Mouse (Mus musculus) forebrain, embryonic 13.5 days (tissue): ENCODE data around the gene Usp6nl. TPM values are rescaled to one million over a fixed set of nuclear protein-coding genes. Genes with fewer than 3 reads are reported as not detected.

Source experiments
- ATAC-seq: fragments of 200-750 bp; cut with Nextera tagmentation; 2 replicates; pipeline ENCODE4 v1.8.0; 2017
- H3K27ac ChIP-seq: fragments of 300-500 bp; sonication (generic); 2 replicates; pipeline ENCODE4 v1.5.1; 2015; ENCODE audit warnings: inconsistent platforms, mild to moderate bottlenecking, moderate library complexity
- H3K27me3 ChIP-seq: fragments of 300-500 bp; sonication (generic); 2 replicates; pipeline ENCODE4 v1.6.1; 2015; ENCODE audit warnings: mild to moderate bottlenecking, inconsistent platforms
- H3K36me3 ChIP-seq: fragments of 300-500 bp; sonication (generic); 2 replicates; pipeline ENCODE4 v1.6.1; 2015; ENCODE audit warnings: mild to moderate bottlenecking, inconsistent platforms; ENCODE audit not compliant: poor library complexity, severe bottlenecking
- H3K4me1 ChIP-seq: fragments of 300-500 bp; sonication (generic); 2 replicates; pipeline ENCODE4 v1.6.1; 2015; ENCODE audit warnings: inconsistent platforms
- H3K4me2 ChIP-seq: fragments of 300-500 bp; sonication (generic); 2 replicates; pipeline ENCODE4 v1.6.1; 2015; ENCODE audit warnings: inconsistent platforms, mild to moderate bottlenecking, moderate library complexity
- H3K4me3 ChIP-seq: fragments of 300-500 bp; sonication (generic); 2 replicates; pipeline ENCODE4 v1.5.1; 2015; ENCODE audit warnings: mild to moderate bottlenecking, inconsistent platforms
- H3K9ac ChIP-seq: fragments of 300-500 bp; sonication (generic); 2 replicates; pipeline ENCODE4 v1.6.1; 2015; ENCODE audit warnings: mild to moderate bottlenecking, inconsistent platforms
- H3K9me3 ChIP-seq: fragments of 300-500 bp; sonication (generic); replicated peaks from 2 replicates; pipeline ENCODE4 v1.6.1; 2016; ENCODE audit warnings: inconsistent platforms
- WGBS: fragments of 180-500 bp; shearing (Covaris S2); methylation state at CpG from one replicate; pipeline ENCODE4 v1.1.7; 2015; 5-methylcytosine and 5-hydroxymethylcytosine counted together
- polyA plus RNA-seq: library from polyadenylated mRNA; unstranded; fragments of >200 nt; fragmentation: Nextera tagmentation; extraction: Ambion mirVana; gene quantifications from 2 replicates; pipeline ENCODE4 v1.2.1, GENCODE M21; 2015

Gene Usp6nl
- polyA plus RNA-seq, 1 experiment from 2014 or later = 8.0 TPM

GRCm38 (mm10) chr2:6466396-6466795 is 143.9 kb downstream of the Usp6nl start:
- Histone ChIP-seq H3K36me3 (no peaks in the 10 kb centered on the region), H3K27ac (no peak overlapping the region), H3K4me3 (no peak overlapping the region), H3K4me2 (no peak overlapping the region), H3K27me3 (0 out of 2 replicates have a peak, but pooled peaks cover 2% of the 10 kb centered on the region), H3K4me1 (peaks cover 30% of the 10 kb centered on the region), H3K9ac (no peak overlapping the region), H3K9me3 (peaks cover 9% of the 10 kb centered on the region; the same call in 1 of the 2 replicates)
- 92% methylated on average over 6 of the region's 6 CpGs for WGBS
- ATAC-seq = no peak

- WGBS = 87% methylated on average over 3 of the region's 3 CpGs
- Histone ChIP-seq H3K4me3 (no peak overlapping the region), H3K27ac (no peak overlapping the region), H3K9me3 (peaks cover 3% of the 10 kb centered on the region; the same call in 1 of the 2 replicates), H3K4me2 (no peak overlapping the region), H3K9ac (no peak overlapping the region), H3K4me1 (peaks cover 34% of the 10 kb centered on the region), H3K36me3 (no peaks in the 10 kb centered on the region), H3K27me3 (0 out of 2 replicates have a peak, but pooled peaks cover 2% of the 10 kb centered on the region)
- ATAC-seq = no peak
These were observed 144.9 kb downstream of the Usp6nl start for GRCm38 (mm10) chr2:6467318-6467717.

- H3K4me1 ChIP-seq = peaks cover 28% of the 10 kb centered on the region
- H3K9ac ChIP-seq = no peak overlapping the region
- 0 out of 2 replicates have a peak, but pooled peaks have one; percentile 17 for ATAC-seq
- no peak overlapping the region for H3K4me2 ChIP-seq
- 0 out of 2 replicates have a peak, but pooled peaks cover 2% of the 10 kb centered on the region for H3K27me3 ChIP-seq
- H3K9me3 ChIP-seq = no peaks in the 10 kb centered on the region
- 37% methylated on average over 9 of the region's 9 CpGs for WGBS
- no peak overlapping the region for H3K27ac ChIP-seq
- H3K36me3 ChIP-seq = no peaks in the 10 kb centered on the region
- no peak overlapping the region for H3K4me3 ChIP-seq
These were observed 146.7 kb downstream of the Usp6nl start for GRCm38 (mm10) chr2:6469164-6469563.

- H3K4me3 ChIP-seq = no peak overlapping the region
- H3K9me3 ChIP-seq = 0 out of 2 replicates have a peak, but pooled peaks cover 6% of the 10 kb centered on the region
- no peak overlapping the region for H3K27ac ChIP-seq
- no peak overlapping the region for H3K4me2 ChIP-seq
- WGBS = 57% methylated on average over 4 of the region's 4 CpGs
- 0 out of 2 replicates have a peak, but pooled peaks have one; percentile 25 for ATAC-seq
- H3K27me3 ChIP-seq = 0 out of 2 replicates have a peak, but pooled peaks cover 2% of the 10 kb centered on the region
- H3K36me3 ChIP-seq = no peaks in the 10 kb centered on the region
- peaks cover 17% of the 10 kb centered on the region for H3K4me1 ChIP-seq
- H3K9ac ChIP-seq = no peak overlapping the region
These were observed 148.7 kb downstream of the Usp6nl start for GRCm38 (mm10) chr2:6471110-6471611.

- Histone ChIP-seq H3K27ac (no peak overlapping the region), H3K36me3 (no peaks in the 10 kb centered on the region), H3K4me1 (peaks cover 27% of the 10 kb centered on the region), H3K4me3 (no peak overlapping the region), H3K9me3 (0 out of 2 replicates have a peak, but pooled peaks cover 6% of the 10 kb centered on the region), H3K9ac (no peak overlapping the region), H3K27me3 (0 out of 2 replicates have a peak, but pooled peaks cover 2% of the 10 kb centered on the region), H3K4me2 (no peak overlapping the region)
- WGBS = 82% methylated on average over 5 of the region's 5 CpGs
- no peak for ATAC-seq
These were observed 151.4 kb downstream of the Usp6nl start for GRCm38 (mm10) chr2:6473829-6474228.

- whole genome bisulfite sequencing = 92% methylated on average over 4 of the region's 4 CpGs
- H3K4me3 ChIP-seq = no peak overlapping the region
- peaks cover 25% of the 10 kb centered on the region for H3K4me1 ChIP-seq
These were observed 155.4 kb downstream of the Usp6nl start for GRCm38 (mm10) chr2:6477884-6478283.

GRCm38 (mm10) chr2:6478361-6478965 is 156.0 kb downstream of the Usp6nl start:
- WGBS = 66% methylated on average over 16 of the region's 16 CpGs
- peak; percentile 23; the same call in 1 of the 2 replicates for ATAC-seq
- Histone ChIP-seq H3K36me3 (no peaks in the 10 kb centered on the region), H3K4me2 (no peak overlapping the region), H3K4me1 (peaks cover 31% of the 10 kb centered on the region), H3K27ac (peak overlapping the region; percentile 48), H3K9ac (no peak overlapping the region), H3K4me3 (no peak overlapping the region), H3K27me3 (no peaks in the 10 kb centered on the region), H3K9me3 (0 out of 2 replicates have a peak, but pooled peaks cover 6% of the 10 kb centered on the region)

More at GRCm38 (mm10) chr2:6477884-6478283, 155.4 kb downstream of the Usp6nl start:
- ATAC-seq = no peak
- Histone ChIP-seq H3K36me3 (no peaks in the 10 kb centered on the region), H3K27me3 (no peaks in the 10 kb centered on the region), H3K4me2 (no peak overlapping the region), H3K9ac (no peak overlapping the region), H3K27ac (no peak overlapping the region), H3K9me3 (0 out of 2 replicates have a peak, but pooled peaks cover 6% of the 10 kb centered on the region)

- Histone ChIP-seq H3K27ac (peak overlapping the region; percentile 48), H3K27me3 (no peaks in the 10 kb centered on the region), H3K9ac (no peak overlapping the region), H3K4me3 (no peak overlapping the region), H3K36me3 (no peaks in the 10 kb centered on the region), H3K9me3 (0 out of 2 replicates have a peak, but pooled peaks cover 6% of the 10 kb centered on the region), H3K4me1 (peaks cover 36% of the 10 kb centered on the region), H3K4me2 (no peak overlapping the region)
- 43% methylated on average over 13 of the region's 13 CpGs for WGBS
- ATAC-seq = peak; percentile 64
These were observed 156.5 kb downstream of the Usp6nl start for GRCm38 (mm10) chr2:6478966-6479391.

GRCm38 (mm10) chr2:6479620-6480019 is 157.2 kb downstream of the Usp6nl start:
- H3K9me3 ChIP-seq = 0 out of 2 replicates have a peak, but pooled peaks cover 6% of the 10 kb centered on the region
- H3K4me2 ChIP-seq = no peak overlapping the region
- peaks cover 40% of the 10 kb centered on the region for H3K4me1 ChIP-seq
- H3K4me3 ChIP-seq = no peak overlapping the region
- no peaks in the 10 kb centered on the region for H3K36me3 ChIP-seq
- H3K27me3 ChIP-seq = no peaks in the 10 kb centered on the region
- no peak for ATAC-seq
- 79% methylated on average over 5 of the region's 5 CpGs for WGBS
- H3K9ac ChIP-seq = no peak overlapping the region
- H3K27ac ChIP-seq = no peak overlapping the region; the same call in 1 of the 2 replicates

GRCm38 (mm10) chr2:6481966-6482365 is 159.5 kb downstream of the Usp6nl start:
- no peak overlapping the region for H3K27ac ChIP-seq
- H3K4me1 ChIP-seq = peaks cover 40% of the 10 kb centered on the region
- no peak overlapping the region for H3K4me3 ChIP-seq
- no peak for ATAC-seq
- no peak overlapping the region for H3K9ac ChIP-seq
- H3K27me3 ChIP-seq = no peaks in the 10 kb centered on the region
- WGBS = 95% methylated on average over 8 of the region's 8 CpGs
- no peaks in the 10 kb centered on the region for H3K9me3 ChIP-seq
- no peaks in the 10 kb centered on the region for H3K36me3 ChIP-seq
- H3K4me2 ChIP-seq = no peak overlapping the region

GRCm38 (mm10) chr2:6482411-6482810 is 159.9 kb downstream of the Usp6nl start:
- H3K27ac ChIP-seq = no peak overlapping the region
- WGBS = 32% methylated on average over 3 of the region's 3 CpGs
- H3K4me1 ChIP-seq = peaks cover 40% of the 10 kb centered on the region

More at GRCm38 (mm10) chr2:6482411-6482810, 159.9 kb downstream of the Usp6nl start:
- Histone ChIP-seq H3K4me3 (no peak overlapping the region), H3K4me2 (no peak overlapping the region), H3K27me3 (no peaks in the 10 kb centered on the region), H3K9ac (no peak overlapping the region), H3K9me3 (no peaks in the 10 kb centered on the region), H3K36me3 (no peaks in the 10 kb centered on the region)
- no peak for ATAC-seq
